Mouse (Mus musculus): ENCODE measurements around the gene Numbl.
"Not testable (repeated sequence)": the region's sequence is repeated elsewhere in the genome, so short reads cannot be mapped to it uniquely, and the experiment has no call there.

Numbl gene

DNA sequence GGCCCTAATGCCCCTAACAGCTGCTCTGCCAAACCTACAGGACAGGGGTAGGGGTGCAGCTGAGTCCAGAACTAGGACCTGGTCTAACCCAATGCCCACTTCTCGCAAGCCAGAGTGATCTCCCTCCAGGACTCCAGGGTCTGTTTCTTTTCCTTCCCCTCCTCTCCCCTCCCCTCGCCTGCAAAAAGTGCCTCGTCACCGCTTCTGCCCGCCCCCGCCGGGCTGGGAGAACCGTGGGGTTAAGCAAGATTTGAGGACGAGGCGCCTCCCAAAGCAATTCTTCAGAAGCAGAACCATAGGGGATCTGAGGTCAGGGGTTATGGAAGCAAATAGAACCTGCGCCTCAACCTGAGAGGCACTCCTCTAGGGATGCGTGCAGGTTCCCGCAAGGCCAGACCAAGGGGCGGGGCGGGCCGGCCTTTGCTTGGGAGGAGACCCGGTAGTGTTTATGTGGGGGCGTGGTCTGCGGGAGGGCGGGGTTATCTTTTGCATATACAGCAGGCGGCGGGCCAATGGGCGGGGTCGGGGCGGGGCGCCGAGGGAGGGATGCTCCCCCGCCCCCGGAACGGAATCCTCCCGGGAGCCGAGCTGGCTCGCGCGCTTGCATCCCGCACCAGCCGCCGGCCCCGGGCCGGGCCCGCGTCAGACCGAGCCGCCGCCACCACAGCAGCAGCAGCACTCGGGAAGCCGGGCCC lies at the start of gene Numbl:
Gene Numbl (plus strand): TSS at position 229 of the 695 bp plus-strand sequence.
- DNase-seq, result peak; percentile 95 to 97

DNA sequence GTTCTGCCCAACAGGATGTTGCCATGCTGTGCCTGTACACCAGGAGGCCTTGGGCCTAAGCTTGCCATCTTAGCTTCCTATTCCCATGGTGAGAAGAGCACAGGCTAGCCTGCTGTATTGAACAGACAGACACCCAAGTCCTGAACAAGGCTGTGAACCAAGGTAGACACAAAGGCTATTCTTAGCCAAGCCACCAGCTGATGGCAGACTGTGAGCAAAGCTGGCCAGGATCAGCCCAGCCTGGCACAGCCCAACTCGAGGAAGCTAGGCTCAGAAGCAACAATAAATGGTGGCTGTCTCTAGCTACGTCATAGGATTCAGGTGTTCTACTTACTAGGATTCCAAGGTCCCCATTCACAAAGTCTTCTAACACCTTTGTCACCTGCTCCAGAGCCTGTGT lies 45.6 kb upstream of the Numbl start:
- DNase-seq, result no peak

DNA sequence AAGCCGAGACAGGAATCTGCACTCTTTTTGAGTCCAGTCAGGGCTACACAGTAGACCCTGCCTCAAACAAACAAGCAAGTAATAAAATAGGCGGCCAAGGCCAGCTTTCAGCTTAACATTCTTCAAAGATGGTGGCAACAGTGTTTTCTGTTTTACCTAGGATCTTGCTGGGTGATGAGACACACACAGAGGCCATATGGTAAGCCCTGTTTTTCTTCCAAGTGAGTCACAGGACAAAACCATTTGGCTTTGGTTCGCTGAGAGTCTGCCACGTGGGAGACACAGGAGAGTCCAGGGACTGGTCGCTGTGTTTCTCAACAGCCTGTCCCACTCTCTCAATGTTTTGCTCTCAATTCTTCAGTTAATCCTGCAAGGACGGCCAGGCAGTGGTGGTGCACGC lies 39.6 kb upstream of the Numbl start:
- DNase-seq, result peak; percentile 66 to 68

DNA sequence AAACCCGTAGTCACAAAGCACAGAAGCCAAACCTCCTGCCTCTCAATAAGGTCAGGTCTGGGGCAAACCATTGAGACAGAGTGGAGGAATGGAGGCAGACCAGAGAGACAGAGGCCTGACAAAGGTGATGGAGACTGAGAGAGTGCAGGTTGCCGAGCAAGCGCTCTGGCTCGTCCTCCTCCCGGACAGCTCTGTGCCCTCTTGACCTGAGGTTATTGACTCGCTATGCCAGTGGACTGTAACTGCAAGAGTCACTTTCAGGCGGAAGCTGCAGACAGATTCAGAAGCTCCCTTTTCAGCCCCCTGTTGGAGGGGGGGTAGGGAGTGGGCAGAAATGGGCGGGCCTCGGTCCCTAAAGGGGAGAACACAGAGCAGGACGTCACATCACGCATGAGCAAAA lies 38.3 kb upstream of the Numbl start:
- DNase-seq, result no peak

DNA sequence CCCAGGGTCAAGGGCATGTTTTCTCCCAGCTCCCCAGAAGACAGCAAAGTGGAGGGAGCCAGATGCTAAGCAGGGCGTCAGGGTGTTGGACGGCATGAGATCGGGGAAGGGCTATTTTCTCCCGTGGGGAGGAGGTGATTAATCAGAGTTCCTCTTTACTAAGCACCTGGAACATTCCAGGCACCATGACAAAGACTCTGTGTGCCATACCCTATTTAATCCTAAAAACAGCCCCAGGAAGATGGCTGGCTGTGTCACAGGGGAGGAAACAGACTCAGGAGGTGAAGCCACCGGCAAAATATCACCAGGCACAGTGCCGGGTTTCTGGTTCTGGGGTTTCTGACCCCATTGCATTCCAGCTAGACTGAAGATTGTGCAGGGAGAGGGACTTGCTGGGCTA lies 36.3 kb upstream of the Numbl start:
- no peak for DNase-seq

DNA sequence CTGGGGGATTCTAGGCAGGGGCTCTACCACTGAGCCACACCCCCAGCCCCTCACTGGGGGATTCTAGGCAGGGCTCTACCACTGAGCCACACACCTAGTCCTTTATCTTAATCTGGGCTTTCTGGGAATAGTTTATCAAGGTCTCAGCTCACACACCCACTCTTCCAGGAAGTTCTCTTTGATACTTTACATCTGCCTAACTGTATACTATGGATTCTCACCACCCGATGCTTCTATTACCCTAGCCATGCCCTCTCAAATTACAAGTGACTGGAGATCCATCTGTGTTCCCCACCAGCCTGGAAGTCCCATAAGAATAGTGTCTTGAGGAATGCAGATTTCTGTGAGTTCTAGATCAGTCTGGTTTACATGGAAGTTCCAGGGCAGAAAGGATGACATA lies 35.7 kb upstream of the Numbl start:
- no peak for DNase-seq

DNA sequence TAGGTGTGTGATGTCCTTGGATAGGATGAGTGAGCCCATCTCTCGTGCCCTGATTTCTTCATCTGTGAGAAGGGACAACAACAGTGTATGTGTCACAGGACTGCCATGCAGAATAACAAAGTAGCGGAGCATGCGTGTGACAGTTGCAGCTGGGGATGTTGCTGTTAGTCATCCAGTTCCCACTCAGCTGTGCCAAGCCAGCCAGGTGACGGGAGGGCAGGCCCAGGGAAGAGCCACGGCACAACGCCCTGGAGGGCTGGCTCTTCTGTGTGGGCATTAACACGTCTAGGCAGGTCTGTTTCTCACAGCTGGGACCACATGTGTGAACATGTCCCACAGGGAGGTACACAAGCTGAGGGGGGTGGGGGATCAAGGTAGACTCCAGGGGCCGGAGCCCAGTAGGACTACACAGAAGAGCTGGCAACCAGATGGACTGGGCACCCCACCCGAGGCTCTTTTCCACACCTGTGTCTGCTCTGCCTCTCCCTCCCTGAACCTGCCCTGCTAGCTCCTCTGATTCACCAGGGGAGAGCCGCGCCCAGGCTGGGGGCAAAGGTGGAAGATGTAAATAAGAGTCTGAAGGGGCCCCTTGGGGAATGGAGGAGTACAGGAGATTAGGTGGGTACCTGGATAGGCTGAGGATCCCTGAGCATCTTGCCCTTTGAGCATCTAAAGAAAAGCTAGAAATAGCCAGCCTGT lies 33.2 kb upstream of the Numbl start:
- no peak for DNase-seq

DNA sequence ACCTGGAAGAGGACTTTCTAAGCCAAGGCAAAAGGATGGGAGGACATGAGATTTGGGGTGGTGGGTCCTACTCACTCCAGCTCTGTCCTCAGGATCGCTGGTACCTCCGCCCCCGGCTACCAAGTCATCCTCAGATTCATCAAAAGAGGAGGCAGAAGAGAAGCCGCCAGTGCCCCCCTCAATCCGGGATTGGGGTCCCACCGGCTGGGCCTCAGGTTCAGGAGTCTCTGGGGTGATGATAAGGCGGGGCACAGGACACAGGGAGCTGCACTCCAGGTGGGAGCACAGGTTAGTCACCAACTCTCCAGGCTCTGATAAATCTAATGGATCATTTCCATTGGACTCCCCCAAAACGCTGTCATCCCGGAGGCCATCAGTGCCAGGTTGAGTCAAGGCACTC lies 31.0 kb upstream of the Numbl start:
- no peak for DNase-seq

DNA sequence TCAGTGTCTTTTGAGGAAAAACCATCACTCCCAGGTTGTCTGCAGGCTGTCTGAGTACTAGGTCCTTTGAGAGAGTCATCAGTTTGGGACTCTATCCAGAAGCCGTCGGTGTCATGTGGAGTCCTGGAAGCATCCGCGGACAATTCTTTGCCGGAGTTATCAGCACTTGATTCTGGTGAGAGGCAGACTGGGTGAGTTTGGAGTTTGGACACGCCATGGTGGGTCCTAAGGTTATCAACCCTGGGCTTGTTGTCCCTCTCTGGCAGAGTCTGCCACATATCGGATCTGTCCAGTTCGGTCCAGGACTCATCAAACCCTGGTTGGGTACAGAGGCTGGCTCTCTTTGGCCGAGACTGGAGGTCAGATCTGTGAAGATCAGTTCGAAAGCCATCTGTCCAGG lies 30.6 kb upstream of the Numbl start:
- peak; percentile 42 to 66 for DNase-seq

DNA sequence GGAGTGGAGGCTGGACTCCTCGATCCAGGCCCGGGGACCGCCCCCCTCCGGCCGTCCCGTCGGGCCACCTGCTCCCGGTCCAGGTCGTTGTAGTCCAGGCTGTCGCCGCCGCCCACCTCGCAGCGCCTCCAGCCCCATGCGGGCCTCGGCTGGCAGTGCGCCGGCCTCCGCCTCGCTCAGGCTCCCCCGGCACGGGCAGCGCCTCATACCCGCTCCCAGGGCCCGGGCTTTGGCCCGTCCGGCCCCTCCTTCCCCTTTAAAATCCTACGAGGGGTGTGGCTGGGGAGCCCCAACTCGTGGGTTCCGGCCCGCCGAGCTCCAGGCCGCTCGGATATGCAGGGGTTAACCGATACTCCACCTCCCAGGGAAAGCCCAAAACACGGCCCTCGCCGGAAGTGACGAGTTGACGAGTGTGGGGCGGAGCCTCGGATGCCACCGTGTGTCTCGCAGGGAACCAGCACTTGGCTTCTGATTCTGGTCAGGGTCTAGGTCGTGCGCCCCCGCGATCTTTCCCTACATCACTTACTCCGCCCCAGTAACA lies 29.9 kb upstream of the Numbl start, which contains the start of gene Itpkc:
Gene Itpkc (minus strand): TSS at position 381 of the 541 bp plus-strand sequence.
- DNase-seq, result peak; percentile 85 to 86

DNA sequence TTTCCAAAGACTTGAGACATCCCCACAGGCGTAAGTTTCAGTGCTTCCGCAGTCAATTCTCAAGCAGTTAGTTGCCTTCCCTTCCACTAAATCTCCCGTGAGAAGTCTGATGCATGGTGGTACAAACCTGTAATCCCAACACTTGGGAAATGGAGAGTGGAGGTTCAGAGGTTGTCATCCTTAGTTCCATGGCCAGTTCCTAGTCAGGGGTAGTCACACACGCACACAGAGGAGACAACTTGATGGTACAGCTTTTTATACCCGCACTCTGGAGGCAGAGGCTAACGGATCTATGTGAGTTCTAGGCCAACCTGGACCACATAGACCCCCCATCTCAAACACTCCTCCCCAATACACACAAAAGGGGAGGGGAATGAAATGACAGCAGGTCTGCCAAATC lies 29.4 kb upstream of the Numbl start:
- no peak for DNase-seq

DNA sequence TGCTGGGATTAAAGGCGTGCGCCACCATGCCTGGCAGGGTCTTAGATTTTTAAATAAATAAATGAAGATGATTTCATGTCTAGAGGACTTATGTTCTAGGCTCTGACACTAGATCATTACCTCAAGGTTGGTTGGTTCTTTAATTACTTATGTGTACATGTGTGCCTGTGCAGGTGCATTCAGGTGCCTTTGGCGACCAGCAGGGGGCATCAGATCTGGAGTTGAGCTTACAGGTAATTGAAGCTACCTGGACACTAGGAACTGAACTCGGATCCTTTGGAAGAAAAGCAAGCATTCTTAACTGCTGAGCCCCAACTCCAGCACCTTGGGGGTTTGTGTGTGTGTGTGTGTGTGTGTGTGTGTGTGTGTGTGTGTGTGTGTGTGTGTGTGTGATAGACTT lies 27.5 kb upstream of the Numbl start:
- DNase-seq, result no peak

DNA sequence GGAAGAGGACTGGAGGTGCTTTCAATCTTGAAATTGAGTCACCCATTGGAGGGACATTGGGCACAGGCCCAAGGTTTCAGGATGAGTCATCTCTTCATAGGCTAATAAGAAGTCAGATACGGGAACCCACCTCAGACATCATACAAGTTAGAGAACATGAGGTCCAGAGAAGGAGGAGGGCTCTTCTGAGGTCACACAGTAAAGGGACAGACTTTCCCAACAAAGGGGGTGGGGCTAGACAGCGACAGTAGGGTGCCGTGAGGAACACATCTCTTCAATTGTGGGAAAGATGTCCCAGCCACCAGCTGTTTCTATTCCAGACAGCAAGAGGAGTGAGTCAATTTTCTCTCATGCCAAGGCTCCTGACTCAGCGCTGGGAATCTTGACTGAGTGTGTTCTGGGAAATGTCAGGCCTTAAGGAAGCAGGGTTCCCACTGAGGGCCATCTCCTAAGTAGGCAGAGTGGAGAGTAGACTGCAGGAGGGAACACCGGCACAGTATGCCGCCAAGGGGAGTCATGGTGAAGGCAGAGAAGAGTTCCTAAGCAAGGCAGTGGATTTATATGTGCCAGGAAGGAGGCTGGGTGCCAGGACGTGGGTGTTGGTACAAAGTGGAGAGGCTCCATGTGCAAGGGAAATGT lies 26.4 kb upstream of the Numbl start:
- no peak for DNase-seq

DNA sequence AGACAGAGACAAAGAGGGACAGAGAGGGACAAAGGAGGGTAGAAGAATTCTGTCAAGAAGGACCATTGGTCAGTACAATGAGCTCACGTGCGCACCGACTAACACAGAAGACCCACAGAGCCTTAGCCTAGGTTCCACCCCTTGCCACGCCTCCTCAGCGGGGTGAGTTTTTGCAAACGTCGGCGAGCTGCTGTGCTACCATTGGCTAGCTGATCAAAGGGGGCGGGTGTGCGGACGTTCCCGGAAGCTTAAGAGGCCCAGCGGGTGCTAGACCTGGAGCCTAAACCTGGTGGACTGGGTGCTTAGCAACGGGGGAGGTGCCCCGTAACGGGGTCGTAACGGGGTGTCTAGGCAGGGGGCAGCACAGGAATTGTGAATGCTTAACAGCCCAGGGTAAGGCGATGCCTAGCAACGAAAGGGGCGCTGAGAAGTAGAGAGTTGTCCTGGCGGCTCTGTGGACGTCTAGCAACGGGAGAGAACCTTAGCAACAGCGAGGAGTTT lies 25.4 kb upstream of the Numbl start, which contains the start of gene Coq8b:
Gene Coq8b (plus strand): TSS at position 243 of the 501 bp plus-strand sequence.
- DNase-seq, result peak; percentile 87 to 88

DNA sequence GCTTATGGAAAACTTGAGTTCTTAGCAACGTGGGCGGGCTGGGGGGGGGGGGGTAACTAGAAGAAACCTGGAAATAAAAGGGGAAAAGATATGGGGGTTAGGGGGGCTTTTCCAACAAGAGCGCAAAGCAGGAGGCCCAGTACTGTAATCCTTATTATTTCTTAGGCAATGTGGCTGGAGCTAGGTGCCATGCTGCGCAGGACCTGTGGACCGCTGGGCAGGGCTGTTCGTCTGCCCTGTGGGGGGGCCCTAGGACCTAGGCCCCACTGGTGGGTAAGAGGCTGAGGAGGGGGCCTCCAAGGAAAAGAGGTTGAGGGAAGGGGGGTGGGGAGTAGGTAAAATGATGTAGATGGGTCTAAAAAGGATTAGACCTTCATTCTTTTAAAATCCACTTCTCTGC lies 24.9 kb upstream of the Numbl start:
- no peak for DNase-seq

DNA sequence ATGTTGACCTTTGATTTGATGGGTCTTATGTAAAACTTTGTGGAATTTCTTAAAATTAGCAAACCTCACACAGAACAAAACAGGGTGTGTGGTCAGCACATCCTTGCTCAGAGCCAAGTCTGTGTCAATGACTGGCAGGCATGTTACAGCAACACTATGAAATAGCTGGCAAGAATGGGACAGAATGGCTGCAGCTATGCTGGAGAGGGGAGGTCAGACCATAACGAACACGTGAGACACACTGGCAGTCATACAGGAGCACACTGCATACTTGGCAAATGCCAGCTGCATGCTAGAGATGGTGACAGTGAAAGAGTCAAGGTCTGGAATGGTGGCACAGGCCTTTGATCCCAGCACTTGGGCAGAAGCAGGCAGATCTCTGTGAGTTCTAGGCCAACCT lies 22.5 kb upstream of the Numbl start:
- no peak for DNase-seq

DNA sequence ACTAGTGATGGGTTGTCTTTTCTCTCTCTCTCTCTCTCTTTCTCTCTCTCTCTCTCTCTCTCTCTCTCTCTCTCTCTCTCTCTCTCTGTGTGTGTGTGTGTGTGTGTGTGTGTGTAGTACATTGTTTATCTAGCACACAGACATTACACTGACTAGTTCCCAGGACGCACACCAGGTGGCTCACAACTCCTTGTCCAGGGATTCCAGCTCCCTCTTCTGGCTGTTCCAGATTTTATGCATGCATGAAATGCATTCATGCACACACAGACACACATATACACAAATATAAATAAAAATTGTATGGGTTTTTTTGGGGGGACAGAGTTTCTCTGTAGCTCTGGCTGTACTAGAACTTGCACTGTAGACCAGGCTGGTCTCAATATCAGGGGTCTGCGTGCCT lies 20.7 kb upstream of the Numbl start:
- no peak for DNase-seq

DNA sequence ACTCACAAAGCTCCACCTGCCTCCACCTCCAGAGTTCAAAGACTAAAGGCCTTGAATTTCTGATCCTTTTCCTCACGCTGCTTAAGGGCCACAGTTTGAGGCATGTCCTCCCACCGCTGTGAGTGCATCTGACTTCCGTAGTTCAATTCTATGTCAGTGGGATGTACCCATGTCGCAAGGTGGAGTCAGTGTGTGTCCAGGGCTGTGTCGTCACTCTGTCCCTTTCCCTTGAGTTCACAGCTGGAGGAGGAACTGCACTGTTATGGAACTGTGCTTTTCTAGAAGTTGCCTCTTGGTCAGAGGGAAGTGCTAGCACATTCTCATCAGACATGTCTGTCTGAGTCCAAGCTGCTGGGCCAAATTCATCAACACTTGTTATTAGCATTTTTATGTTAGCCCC lies 19.7 kb upstream of the Numbl start:
- no peak for DNase-seq

DNA sequence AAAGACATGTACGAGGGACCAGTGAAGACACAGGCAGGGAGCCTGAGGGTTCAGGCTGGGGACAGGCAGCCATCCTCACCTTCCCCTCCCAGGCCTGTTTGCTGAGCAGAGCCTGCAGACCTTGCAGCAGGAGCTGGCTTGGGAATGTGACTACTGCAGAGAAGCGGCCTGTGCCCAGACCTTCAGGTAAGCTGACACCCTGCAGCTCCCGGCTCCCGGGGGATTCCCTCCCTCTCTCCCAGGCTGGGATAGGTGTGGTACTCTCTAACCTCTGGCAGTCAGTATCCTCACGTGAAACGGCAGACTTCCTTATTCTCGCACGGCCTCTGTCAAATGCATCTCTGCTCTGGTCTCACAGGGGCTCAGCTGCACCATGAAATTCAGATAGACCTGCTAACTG lies 15.0 kb upstream of the Numbl start:
- no peak for DNase-seq

DNA sequence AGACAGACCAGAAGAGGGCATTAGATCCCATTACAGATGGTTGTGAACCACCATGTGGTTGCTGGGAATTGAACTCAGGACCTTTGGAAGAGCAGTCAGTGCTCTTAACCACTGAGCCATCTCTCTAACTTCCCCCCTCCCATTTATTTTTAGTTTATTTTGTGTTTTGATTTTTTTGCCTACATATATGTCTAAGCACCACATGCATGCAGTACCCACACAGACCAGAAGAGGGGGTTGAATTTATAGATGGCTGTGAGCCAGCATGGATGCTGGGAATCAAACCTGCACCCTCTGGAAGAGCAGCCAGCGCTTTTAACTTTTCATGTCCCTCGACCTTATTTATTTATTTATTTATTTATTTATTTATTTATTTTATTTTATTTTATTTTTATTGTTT lies 14.1 kb upstream of the Numbl start:
- not testable (repeated sequence) for DNase-seq

DNA sequence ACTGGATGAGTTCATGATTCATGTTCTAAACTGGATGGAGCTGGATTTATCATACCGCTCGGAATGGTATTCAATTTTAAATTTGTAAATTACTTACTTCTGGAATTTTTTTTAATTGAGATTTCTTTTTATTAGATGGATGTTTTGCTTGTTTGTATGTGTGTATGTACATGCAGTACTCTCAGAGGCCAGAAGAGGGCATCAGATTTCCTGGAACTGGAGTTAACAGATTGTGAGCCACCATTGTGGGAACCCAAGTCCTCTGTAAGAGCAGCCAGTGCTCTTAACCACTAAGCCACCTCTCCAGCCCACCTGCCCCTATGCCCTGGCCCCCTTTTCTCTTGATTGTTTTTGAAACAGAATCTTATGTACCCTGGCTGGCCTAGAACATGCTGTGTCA lies 9.1 kb upstream of the Numbl start:
- peak in 1 of 2 experiments; percentile 49 for DNase-seq

DNA sequence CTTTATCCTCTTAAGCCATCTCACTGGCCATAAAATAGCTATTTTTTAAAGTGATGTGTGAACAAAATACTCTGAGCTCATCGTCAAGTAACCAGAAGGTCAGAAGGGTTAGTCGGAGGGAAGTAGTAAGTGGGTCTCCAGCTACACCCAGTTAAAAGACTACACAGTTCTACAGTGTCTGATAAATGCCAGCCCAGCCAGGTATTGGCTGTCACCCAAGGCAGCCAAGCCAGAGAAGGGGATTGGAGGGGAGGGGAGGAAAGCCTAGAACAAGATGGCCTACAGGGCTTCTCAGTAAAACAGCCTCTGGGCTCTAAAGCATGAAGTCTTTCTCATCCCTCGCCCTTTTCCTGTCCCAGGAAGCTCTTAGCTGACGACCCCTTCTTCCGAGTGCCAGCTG lies 8.3 kb upstream of the Numbl start:
- DNase-seq, result no peak

DNA sequence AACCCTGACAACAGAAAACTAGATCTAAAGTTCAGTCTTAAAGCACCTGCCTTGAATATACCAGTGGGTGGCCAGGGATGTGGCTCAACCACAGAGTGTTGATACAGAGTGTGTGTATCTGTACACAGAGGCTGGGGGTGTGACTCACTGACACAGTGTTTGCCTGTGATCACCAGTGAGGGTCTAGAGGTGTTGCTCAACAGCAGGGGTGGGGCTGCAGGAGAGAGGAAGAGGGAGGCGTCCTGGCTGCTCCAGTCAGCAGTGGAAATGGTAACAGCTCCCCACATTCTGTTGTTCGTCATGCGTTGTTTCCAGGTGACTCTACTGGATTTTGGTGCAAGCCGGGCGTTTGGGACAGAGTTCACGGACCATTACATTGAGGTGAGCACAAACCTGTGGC lies 6.3 kb upstream of the Numbl start:
- DNase-seq, result no peak

DNA sequence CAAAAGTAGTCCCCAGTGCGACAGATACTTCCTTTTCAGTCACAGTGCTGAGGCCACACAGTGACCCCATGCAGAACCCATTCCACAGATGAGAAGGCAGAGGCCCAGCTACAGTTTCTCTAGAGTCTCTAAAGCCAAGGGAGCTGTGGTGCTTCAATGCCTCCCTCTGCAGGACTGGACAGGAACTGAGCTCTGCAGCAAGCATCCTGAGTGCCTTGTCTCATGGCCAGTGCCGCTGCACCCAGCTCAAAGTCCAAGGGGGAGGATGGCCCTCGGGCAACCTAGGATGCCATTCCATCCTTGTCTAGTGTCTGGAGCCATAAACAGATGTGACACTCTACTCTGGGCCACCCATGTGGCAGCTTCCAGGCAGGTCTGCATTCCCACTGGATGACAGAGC lies 2.5 kb upstream of the Numbl start:
- DNase-seq, result peak in 1 of 2 experiments; percentile 47
